Mouse (Mus musculus) kidney, adult 2 months (tissue): Measurements from ENCODE around the gene Apoc3.
A peak's percentile ranks its signal among the peaks of the same experiment; 100 is the strongest.

Experiments
- CTCF ChIP-seq: fragments of 200-500 bp; conservative IDR thresholded peaks from 2 replicates; pipeline ENCODE4 v1.5.1; 2011; ENCODE audit warnings: low read depth, mild to moderate bottlenecking, control low read depth, low read length, moderate library complexity, mixed read lengths; ENCODE audit not compliant: insufficient read depth, insufficient read length
- POLR2A ChIP-seq: fragments of 200-500 bp; IDR thresholded peaks from one replicate; pipeline ENCODE4 v1.6.1; 2011; ENCODE audit warnings: low read depth, low read length, control low read depth

DNA sequence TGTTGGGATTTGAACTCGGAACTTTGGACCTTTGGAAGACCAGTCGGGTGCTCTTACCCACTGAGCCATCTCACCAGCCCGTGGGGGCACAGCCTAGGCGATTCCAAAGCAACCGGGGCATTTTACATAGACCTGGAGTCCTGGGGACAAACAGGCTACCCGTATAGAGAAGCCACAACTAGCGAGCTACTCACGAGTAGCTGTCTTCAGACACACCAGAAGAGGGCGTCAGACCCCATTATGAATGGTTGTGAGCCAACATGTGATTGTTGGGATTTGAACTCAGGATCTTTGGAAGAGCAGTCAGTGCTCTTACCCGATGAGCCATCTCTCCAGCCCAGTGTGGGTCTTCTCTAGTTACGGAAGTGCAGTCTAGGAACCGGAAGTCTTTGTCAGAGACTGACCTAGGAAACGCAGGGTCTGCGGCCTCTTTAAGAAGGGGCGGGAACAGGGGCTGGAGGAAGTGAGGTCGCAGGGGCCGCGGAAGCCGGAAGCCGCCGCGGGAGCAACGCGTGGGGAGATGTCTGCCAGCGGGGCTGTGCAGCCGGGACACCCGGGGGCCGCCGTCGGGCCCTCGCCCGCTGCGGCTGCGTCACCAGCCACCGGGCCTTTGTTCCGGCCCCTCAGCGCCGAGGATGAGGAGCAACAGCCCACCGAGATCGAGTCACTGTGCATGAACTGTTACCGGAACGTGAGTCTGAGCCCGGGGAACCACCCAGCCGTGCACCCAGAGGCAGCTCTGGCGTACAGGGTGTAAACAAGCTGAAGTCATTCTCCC is 37.4 kb upstream of the Apoc3 start, which contains the start of gene Zpr1:
- TF ChIP-seq POLR2A = peak; percentile 22
- TF ChIP-seq CTCF = peak; percentile 40; the same call in 1 of the 2 replicates
